Mouse (Mus musculus): Measurements from ENCODE around the gene Stip1.

Stip1 gene

GRCm38 (mm10) chr19:6985300-6985699 is 54.5 kb downstream of the Stip1 start:
- DNase-seq (ENCODE audit: low read depth), result no peak

GRCm38 (mm10) chr19:6983621-6984020 is 56.1 kb downstream of the Stip1 start:
- DNase-seq (ENCODE audit: low read depth), result no peak

- DNase-seq (ENCODE audit: low read depth), result no peak
Observed at GRCm38 (mm10) chr19:6981465-6981864, 58.3 kb downstream of the Stip1 start.

- peak; percentile 99 for DNase-seq (ENCODE audit: low read depth)
Observed at GRCm38 (mm10) chr19:6980381-6981093, 59.2 kb downstream of the Stip1 start, which contains the start of gene Fkbp2. TSS of gene Fkbp2 (minus strand) at chr19:6980501.

- DNase-seq (ENCODE audit: low read depth), result peak; percentile 99
Observed at GRCm38 (mm10) chr19:6979486-6980380, 60.0 kb downstream of the Stip1 start.

GRCm38 (mm10) chr19:6979001-6979479 is 60.7 kb downstream of the Stip1 start:
- peak; percentile 53 for DNase-seq (ENCODE audit: low read depth)

GRCm38 (mm10) chr19:6978639-6978974 is 61.2 kb downstream of the Stip1 start:
- no peak for DNase-seq (ENCODE audit: low read depth)

- no peak for DNase-seq (ENCODE audit: low read depth)
Observed at GRCm38 (mm10) chr19:6977759-6978638, 61.8 kb downstream of the Stip1 start.

- peak; percentile 74 for DNase-seq (ENCODE audit: low read depth)
Observed at GRCm38 (mm10) chr19:6975537-6976521, 63.9 kb downstream of the Stip1 start, which contains the start of gene Plcb3. TSS of gene Plcb3 (minus strand) at chr19:6976470.

- DNase-seq (ENCODE audit: low read depth), result peak; percentile 80
Observed at GRCm38 (mm10) chr19:6974211-6975205, 65.3 kb downstream of the Stip1 start, which contains the start of gene Ppp1r14b. TSS of gene Ppp1r14b (plus strand) at chr19:6974968.

GRCm38 (mm10) chr19:6973581-6974190 is 66.1 kb downstream of the Stip1 start:
- DNase-seq (ENCODE audit: low read depth), result no peak

GRCm38 (mm10) chr19:6972247-6972917 is 67.4 kb downstream of the Stip1 start:
- no peak for DNase-seq (ENCODE audit: low read depth)

GRCm38 (mm10) chr19:6971644-6972043 is 68.1 kb downstream of the Stip1 start:
- no peak for DNase-seq (ENCODE audit: low read depth)
